Mouse (Mus musculus) erythroblast, embryonic 14.5 days (primary cell): ENCODE measurements around the gene Qsox1. TPM values are rescaled to one million over a fixed set of nuclear protein-coding genes. Genes with fewer than 3 reads are reported as not detected.

Source experiments
- H3K27me3 ChIP-seq: 2 replicates; pipeline ENCODE4 v1.6.1; 2012; ENCODE audit warnings: inconsistent platforms; ENCODE audit not compliant: control insufficient read depth
- H3K36me3 ChIP-seq: 2 replicates; pipeline ENCODE4 v1.6.1; 2012; ENCODE audit warnings: mild to moderate bottlenecking, inconsistent platforms; ENCODE audit not compliant: control insufficient read depth
- H3K4me1 ChIP-seq: 2 replicates; pipeline ENCODE4 v1.6.1; 2012; ENCODE audit warnings: inconsistent platforms; ENCODE audit not compliant: control insufficient read depth
- H3K4me3 ChIP-seq: replicated peaks from 2 replicates; pipeline ENCODE3; 2012; ENCODE audit warnings: moderate library complexity, mild to moderate bottlenecking, inconsistent platforms
- H3K9me3 ChIP-seq: 2 replicates; pipeline ENCODE4 v1.6.1; 2012; ENCODE audit warnings: low read length, inconsistent platforms, mixed read lengths; ENCODE audit not compliant: control insufficient read depth
- GATA1 ChIP-seq: IDR thresholded peaks from 2 replicates; pipeline ENCODE4 v1.6.1; 2012; ENCODE audit warnings: low read length, inconsistent platforms, mixed read lengths
- TAL1 ChIP-seq: IDR thresholded peaks from 3 replicates; pipeline ENCODE4 v1.6.1; 2012; ENCODE audit warnings: low read length, inconsistent platforms, mixed read lengths
- polyA plus RNA-seq: library from polyadenylated mRNA; stranded (reverse); fragments of >175 nt; gene quantifications from 2 replicates; pipeline ENCODE4 v1.2.3, GENCODE M21; 2012

Qsox1 gene
- polyA plus RNA-seq, 1 experiment, result 0.60 TPM

- TF ChIP-seq TAL1, result no peak
- TF ChIP-seq GATA1, result no peak
- Histone ChIP-seq H3K36me3 (no peaks in the 10 kb centered on the region), H3K9me3 (peaks cover 10% of the 10 kb centered on the region; the same call in 1 of the 2 replicates), H3K4me1 (peaks cover 3% of the 10 kb centered on the region), H3K27me3 (peaks cover 100% of the 10 kb centered on the region), H3K4me3 (no peak overlapping the region)
Measured at GRCm38 (mm10) chr1:155740622-155741377, 71.9 kb downstream of the Qsox1 start.

- peaks cover 3% of the 10 kb centered on the region for H3K4me1 ChIP-seq
- H3K27me3 ChIP-seq, result peaks cover 100% of the 10 kb centered on the region
- no peaks in the 10 kb centered on the region for H3K36me3 ChIP-seq
- peaks cover 10% of the 10 kb centered on the region; the same call in 1 of the 2 replicates for H3K9me3 ChIP-seq
- TF ChIP-seq TAL1 (no peak), GATA1 (no peak)
- H3K4me3 ChIP-seq, result no peak overlapping the region
Measured at GRCm38 (mm10) chr1:155737809-155738383, 74.8 kb downstream of the Qsox1 start.

- H3K9me3 ChIP-seq, result peaks cover 8% of the 10 kb centered on the region; the same call in 1 of the 2 replicates
- no peaks in the 10 kb centered on the region for H3K36me3 ChIP-seq
- peaks cover 100% of the 10 kb centered on the region for H3K27me3 ChIP-seq
- no peak overlapping the region for H3K4me3 ChIP-seq
- no peaks in the 10 kb centered on the region; the same call in 1 of the 2 replicates for H3K4me1 ChIP-seq
- TF ChIP-seq TAL1, result no peak
- no peak for TF ChIP-seq GATA1
Measured at GRCm38 (mm10) chr1:155737017-155737808, 75.5 kb downstream of the Qsox1 start.

- H3K9me3 ChIP-seq, result peaks cover 8% of the 10 kb centered on the region; the same call in 1 of the 2 replicates
- no peak overlapping the region for H3K4me3 ChIP-seq
- no peaks in the 10 kb centered on the region for H3K4me1 ChIP-seq
- no peaks in the 10 kb centered on the region for H3K36me3 ChIP-seq
- H3K27me3 ChIP-seq, result peaks cover 100% of the 10 kb centered on the region
- TF ChIP-seq TAL1, result no peak
- TF ChIP-seq GATA1, result no peak
Measured at GRCm38 (mm10) chr1:155736096-155736825, 76.4 kb downstream of the Qsox1 start.

GRCm38 (mm10) chr1:155731156-155731555 lies 81.5 kb downstream of the Qsox1 start:
- no peaks in the 10 kb centered on the region for H3K36me3 ChIP-seq
- TF ChIP-seq TAL1 (no peak), GATA1 (no peak)
- H3K27me3 ChIP-seq, result peaks cover 94% of the 10 kb centered on the region

GRCm38 (mm10) chr1:155729113-155729795 lies 83.4 kb downstream of the Qsox1 start:
- no peak overlapping the region for H3K4me3 ChIP-seq
- peaks cover 7% of the 10 kb centered on the region; the same call in 1 of the 2 replicates for H3K9me3 ChIP-seq
- H3K27me3 ChIP-seq, result peaks cover 85% of the 10 kb centered on the region
- no peaks in the 10 kb centered on the region for H3K4me1 ChIP-seq
- TF ChIP-seq TAL1 (no peak), GATA1 (no peak)
- no peaks in the 10 kb centered on the region for H3K36me3 ChIP-seq

More at GRCm38 (mm10) chr1:155731156-155731555, 81.5 kb downstream of the Qsox1 start:
- no peaks in the 10 kb centered on the region for H3K4me1 ChIP-seq
- H3K4me3 ChIP-seq, result no peak overlapping the region
- H3K9me3 ChIP-seq, result peaks cover 1% of the 10 kb centered on the region; the same call in 1 of the 2 replicates

- Histone ChIP-seq H3K4me3 (no peak overlapping the region), H3K9me3 (peaks cover 7% of the 10 kb centered on the region; the same call in 1 of the 2 replicates), H3K36me3 (no peaks in the 10 kb centered on the region), H3K27me3 (peaks cover 79% of the 10 kb centered on the region), H3K4me1 (no peaks in the 10 kb centered on the region)
- TF ChIP-seq GATA1, result no peak
- TF ChIP-seq TAL1, result no peak
Measured at GRCm38 (mm10) chr1:155727830-155728229, 84.9 kb downstream of the Qsox1 start.

Other genes starting within 250 kb of the Qsox1 start
- gene Lhx4, start 61.2 kb downstream of the Qsox1 start, polyA plus RNA-seq, result not detected in 2 replicates
- 0.15 and 0.38 TPM in 2 replicates for gene Cep350, start 160.4 kb upstream of the Qsox1 start, polyA plus RNA-seq
- gene Tor1aip2, start 222.5 kb upstream of the Qsox1 start, polyA plus RNA-seq, result 1.4 and 1.8 TPM in 2 replicates
- 2.6 and 3.1 TPM in 2 replicates for gene Tor1aip1, start 223.6 kb upstream of the Qsox1 start, polyA plus RNA-seq